Mouse (Mus musculus): ENCODE measurements around the gene Gnb1.
A peak's percentile ranks its signal among the peaks of the same experiment; 100 is the strongest.

Gnb1 gene

DNA sequence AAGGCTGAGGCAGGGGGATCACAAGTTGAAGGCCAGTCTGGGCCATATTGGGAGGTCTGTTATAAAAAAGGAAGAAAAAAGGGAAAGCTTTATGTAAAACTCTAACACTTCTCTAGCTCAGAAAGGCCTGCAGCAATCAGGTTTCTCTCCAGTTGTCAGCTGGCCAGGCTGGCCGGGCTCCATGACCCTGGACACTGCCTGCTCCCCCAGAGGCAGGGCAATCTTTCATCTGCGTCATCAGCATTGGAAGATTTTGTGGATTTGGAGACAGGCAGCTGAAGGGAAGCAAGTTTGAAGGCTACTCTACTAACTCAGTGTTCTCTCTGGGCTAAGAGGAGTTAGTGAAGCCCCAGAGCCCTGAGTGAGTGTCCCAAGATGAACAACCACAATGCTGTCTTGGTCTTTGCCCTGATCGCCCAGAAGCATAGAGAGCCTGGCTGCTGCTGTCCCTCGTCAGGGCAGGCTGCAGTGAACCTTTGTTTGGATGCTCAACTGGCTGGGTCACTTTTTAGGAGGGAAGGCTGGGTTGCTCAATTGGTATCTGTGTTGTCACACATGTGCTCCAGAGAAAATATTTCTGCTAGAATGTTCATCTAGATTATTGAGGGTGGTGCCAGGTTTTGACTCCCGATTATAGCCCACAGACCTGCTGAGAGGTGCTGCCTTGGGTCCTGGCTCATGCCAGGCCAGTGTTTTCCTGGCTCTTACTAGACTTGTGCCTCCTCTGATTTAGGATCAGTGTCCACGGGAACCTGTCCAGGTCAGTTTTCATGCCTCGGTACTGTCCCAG is 87.4 kb downstream of the Gnb1 start:
- no peak for DNase-seq

- peak; percentile 80 to 86 for DNase-seq
Observed at GRCm38 (mm10) chr4:155580420-155580819, 89.3 kb downstream of the Gnb1 start.

GRCm38 (mm10) chr4:155582279-155582905 is 91.2 kb downstream of the Gnb1 start:
- no peak for DNase-seq

GRCm38 (mm10) chr4:155589356-155589755 is 98.2 kb downstream of the Gnb1 start:
- DNase-seq, result no peak

DNA sequence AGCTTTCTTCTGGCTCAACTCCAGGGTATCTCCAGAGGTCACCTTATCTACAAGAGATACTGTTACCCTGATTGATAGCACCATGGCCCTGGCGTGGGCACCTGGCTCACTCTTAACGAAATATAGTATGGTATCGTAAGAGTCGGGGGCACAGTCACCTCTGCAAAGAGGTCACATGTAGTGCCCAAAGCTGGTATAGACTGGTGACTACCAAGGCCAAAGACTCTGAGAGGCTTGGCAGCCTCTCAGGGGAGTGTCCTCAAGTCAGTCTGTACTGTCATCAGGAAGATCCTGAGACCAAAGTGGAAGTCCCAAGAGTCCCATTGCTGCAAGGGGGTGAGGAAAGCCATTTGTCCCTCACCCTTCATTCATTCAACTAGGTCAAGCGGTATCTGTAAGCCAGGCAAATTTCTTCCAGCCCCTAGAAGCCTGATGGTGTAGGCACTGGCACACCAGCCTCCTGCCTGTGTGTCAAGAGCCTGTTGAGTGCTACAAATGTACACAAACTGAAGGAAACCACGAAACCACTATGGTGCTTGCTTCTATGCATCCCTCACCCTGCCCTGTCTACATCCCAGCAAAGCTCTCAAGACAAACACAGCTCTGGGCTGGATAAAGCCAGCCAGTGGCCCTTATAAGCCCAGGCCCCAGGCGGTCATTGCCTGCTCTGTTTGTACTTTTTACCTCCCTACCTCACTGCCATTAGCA is 100.0 kb downstream of the Gnb1 start:
- no peak for DNase-seq

DNA sequence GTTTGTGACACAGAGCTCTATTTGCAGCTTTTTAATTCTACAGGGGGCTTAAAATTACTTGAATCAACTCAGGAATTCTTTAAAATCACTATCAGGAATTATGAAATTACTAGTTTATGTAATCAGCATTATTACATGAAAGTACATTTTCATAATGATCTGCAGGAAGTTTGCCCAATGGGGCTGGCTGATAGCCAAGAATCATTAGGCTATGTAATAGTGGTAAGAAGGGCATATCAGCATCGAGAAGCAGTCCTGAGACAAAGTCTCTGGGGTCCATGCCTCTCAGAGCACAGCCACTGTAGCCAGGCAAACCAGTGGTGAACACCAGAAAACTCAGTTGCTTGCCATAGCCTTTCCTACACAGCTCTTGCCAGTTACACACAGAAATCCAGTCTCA is 102.6 kb downstream of the Gnb1 start:
- DNase-seq, result no peak

DNA sequence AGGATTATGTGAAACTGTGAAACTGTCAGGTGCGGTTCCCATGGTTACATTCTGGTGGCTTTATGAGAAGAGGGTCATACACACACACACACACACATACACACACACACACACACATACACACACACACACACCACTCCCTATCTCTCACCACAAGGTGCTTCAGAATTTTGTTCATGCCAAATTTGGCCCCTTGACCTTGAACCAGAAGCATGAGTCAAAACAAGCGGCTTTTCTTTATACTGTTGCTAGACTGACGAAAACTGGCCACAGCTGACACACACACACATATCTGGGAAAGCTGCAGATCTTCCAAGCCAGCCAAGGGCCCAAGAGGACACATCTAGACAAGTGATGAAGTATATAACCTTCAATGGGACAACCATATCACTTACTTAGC is 104.6 kb downstream of the Gnb1 start:
- DNase-seq, result no peak

GRCm38 (mm10) chr4:155596606-155597005 is 105.4 kb downstream of the Gnb1 start:
- DNase-seq, result no peak

- no peak for DNase-seq
Observed at GRCm38 (mm10) chr4:155598536-155598935, 107.4 kb downstream of the Gnb1 start.

DNA sequence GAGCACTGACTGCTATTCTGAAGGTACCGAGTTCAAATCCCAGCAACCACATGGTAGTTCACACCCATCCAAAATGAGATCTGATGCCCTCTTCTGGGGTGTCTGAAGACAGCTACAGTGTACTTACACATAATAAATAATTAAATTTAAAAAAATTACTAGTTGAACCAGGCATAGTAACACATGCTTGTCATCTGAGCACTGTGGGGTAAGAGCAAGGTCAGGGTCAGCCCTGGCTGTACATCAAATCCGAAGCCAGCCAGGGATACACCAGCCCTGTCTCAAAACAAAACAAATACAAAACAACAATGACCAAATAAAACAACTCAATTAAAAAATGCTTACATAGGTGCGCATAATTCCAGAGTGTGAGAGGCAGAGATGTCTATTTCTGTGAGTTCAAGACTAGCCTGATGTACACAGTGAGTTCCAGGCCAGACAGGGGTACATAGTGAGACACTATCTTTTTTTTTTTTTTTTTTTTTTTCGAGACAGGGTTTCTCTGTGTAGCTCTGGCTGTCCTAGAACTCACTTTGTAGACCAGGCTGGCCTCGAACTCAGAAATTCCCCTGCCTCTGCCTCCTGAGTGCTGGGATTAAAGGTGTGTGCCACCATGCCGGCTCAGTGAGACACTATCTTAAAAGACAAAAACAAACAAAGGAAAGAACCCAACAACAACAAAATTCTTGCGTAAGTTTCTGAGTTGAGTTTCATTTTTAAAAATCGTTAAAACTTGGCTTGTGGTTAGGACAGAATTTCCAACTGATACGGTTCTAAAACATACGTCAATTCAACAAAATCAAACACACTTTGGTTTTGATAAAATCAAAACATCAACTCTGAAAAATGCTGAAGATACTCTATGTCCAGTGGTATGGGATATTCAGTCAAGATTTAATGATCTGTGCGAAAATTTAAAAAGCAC is 109.0 kb downstream of the Gnb1 start:
- no peak for DNase-seq

GRCm38 (mm10) chr4:155601091-155601996 is 110.2 kb downstream of the Gnb1 start, which contains the start of gene Slc35e2:
TSS of gene Slc35e2 (plus strand) at chr4:155601416.
- peak; percentile 98 to 99 for DNase-seq

DNA sequence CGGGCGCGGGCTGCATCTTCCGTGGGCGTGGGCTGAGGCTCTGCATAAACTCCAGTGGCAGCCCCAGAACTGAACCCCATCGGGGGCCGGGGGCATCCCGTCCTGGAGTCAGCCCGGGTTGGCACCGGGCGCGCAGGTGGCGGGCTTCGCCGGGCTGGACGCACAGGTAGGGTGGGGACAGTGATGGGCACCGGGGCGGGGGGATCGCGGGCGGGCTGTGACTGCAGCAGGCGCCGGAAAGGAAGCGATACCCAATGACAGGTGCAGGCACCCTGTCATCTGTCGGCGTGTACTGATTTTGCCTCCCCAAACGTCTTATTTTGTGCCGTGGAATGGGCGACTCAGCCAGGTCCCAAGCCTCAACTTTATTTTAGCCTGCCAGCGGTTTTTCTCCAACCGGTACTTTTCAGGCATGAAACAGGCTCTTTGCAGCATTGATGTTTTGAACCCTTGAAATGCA is 110.9 kb downstream of the Gnb1 start:
- no peak for DNase-seq

DNA sequence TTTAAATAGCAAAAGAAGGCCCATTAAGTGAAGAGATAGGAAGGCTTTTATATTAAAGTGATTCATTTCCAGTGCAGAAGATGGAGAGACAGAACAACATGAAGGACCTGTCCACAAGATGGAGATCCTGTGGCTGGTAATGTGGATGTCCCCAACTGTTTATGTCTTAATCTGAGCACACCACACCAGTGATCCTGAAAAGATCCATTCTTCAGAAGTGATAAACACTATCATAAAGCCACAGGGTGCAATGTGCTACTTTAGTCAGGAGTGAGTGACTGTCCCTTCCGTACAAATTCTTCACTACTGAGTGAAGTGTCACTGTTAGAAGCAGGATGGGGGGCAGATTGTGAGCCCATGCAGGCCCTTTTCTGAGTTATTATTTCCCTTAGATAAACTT is 111.6 kb downstream of the Gnb1 start:
- DNase-seq, result no peak

DNA sequence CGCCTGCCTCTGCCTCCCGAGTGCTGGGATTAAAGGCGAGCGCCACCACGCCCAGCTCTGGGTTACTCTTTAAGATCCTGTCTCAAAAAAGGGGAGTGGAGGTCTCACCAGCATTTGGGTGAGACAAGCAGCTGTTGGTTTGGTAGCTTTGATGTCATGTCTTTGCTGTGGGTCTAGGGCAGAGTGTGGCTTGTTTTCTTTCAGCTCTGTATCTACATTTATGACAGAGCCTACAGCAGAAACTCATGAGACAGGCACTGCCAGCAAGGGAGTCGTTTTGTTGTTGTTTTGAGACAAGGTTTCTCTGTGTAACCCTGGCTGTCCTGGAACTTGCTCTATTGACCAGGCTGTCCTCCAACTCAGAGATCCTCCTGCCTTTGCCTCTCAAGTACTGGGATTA is 112.6 kb downstream of the Gnb1 start:
- DNase-seq, result no peak

DNA sequence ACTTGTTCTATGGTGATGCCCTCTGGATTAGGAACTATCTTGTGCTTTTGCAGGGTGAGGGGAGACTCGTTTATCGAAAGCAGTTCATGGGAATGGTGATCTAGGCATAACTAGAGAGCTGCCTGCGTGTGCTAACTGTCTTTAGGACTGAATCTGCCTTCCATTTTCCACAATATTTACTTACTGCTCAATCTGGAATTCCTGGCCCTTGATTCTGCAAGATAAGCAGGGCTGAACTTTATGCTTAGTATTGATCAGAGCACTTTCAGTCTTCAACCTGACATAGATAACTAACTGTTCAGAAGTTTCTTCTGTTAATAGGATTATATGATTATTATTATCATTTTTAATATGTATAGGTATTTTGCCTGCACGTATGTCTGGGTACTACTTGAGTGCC is 114.0 kb downstream of the Gnb1 start:
- DNase-seq, result no peak

- no peak for DNase-seq
Observed at GRCm38 (mm10) chr4:155606825-155607224, 115.7 kb downstream of the Gnb1 start.
